Mouse (Mus musculus) CH12F3 (cell line): ENCODE measurements around the gene Itih2.

Source experiments
- in situ Hi-C: fragments of 300-500 bp; cut with MboI; formaldehyde crosslinking; loops from 2 replicates; pipeline ENCODE4 v1.14.3; 2020; ENCODE audit warnings: low sequenced_read_pairs

Itih2 gene

DNA sequence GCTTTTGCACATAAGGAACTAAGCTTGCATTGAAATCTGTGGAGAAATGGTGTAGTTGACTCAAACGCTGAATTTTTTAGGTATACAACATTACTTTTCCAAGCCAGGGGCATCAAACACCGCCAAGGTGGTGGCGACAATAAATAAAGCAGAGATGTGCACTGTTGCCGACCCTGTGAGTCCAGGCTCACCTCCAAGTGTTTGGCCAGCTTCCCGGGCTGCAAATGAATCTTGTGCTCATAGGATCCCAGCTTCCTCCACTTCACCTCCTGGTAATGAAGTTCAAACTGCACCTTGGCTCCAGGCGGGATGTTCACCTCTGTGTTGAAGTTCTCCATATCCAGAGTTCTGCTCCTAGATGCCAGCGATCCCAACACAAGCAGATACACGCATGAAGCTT lies 11.9 kb downstream of the Itih2 start:
- in situ Hi-C loops = no loop called here

DNA sequence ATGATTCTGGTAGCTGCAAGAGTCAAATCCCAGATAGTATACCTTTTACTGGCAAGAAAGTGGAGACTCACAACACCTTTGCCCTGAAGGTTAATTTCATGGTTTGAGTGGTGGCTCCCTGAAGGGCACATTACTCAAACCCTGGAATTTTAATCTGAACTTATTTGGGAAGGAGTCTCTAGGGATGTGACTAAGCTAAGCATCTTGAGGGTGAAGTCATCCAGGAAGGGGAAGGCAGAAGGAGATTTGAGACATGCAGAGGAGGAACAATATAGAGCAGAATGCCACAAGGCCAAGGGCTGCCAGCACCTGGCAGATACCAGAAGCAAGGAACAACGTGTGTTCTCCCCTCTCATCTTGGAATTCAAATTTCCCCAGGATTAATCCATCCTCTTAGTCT lies 12.4 kb downstream of the Itih2 start:
- in situ Hi-C loops = no loop called here

- in situ Hi-C loops = loop anchor here (10.0 kb wide), 1 partner anchor 186 kb away; no protein-coding TSS in a partner anchor
Measured at GRCm38 (mm10) chr2:10108535-10109189, 22.5 kb downstream of the Itih2 start.

DNA sequence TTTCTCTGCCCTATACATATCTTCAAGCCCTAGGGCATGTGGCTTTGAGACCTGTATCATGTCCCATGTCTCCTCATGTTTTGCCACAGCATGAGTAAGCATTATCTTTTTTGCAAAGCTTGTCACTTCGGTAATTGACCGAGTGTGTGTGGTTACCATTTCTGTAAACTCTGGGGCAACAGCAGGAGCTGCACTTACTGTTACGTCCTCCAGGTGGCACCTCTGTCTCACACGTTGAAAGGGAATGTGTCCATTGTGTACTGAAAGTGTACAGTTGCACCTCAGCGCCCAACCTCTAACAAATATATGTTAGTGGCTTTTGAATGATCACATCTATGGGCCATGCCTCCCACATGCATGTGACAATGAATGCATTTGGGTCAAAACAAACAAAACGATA lies 30.0 kb downstream of the Itih2 start:
- in situ Hi-C loops = loop anchor here (10.0 kb wide), 1 partner anchor 194 kb away; no protein-coding TSS in a partner anchor

- in situ Hi-C loops = loop anchor here (10.0 kb wide), 1 partner anchor 194 kb away; no protein-coding TSS in a partner anchor
Measured at GRCm38 (mm10) chr2:10100471-10100870, 30.7 kb downstream of the Itih2 start.

- in situ Hi-C loops = no loop called here
Measured at GRCm38 (mm10) chr2:10098598-10099215, 32.5 kb downstream of the Itih2 start.

GRCm38 (mm10) chr2:10094327-10095100 lies 36.7 kb downstream of the Itih2 start:
- in situ Hi-C loops = no loop called here

DNA sequence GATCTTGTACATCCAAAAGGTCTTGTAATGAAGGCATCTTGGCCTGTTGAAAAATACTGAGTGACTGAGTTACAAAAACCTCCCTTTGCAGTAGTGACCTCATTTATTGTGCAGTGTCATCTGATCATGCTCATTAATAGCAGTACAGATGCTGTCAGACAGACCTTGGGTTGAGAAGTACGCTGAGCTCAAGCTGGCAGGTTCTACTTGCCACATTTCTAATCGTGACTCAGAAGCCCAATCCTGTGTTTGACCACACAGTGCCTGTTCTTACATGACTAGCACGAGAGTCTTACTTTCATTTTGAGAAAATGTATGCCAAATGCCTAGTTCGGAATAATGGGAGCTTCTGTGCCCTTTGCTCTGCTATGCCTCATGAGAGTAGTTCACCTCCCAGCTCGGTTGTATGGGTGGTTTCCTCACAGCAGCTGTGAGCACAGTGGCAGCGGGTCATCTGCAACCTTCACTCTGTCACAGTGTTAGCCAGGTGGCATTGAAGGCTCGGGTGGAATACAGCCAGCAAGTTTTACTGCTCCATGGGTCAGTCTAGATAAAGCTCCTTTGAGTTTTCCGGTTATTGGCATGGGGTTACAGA lies 43.8 kb downstream of the Itih2 start:
- in situ Hi-C loops = no loop called here

DNA sequence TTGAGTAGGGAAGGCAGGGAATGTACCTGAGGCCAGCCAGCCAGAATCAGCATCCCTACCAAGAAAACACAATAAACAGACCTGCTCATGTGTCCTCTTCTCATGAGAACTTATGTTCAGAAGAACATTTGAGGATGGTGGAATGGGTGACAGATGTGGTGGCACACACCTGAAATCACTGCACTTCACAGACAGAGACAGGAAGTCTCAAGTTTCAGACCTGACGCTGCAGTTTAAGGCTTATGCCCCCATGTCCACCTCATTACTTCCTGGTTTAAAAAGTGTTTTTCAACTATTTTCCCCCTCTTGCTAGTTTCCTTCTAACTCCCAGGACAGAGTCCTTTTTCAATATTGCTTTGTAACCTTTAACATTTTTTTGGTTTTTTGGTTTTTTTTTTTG lies 48.5 kb downstream of the Itih2 start:
- in situ Hi-C loops = no loop called here

GRCm38 (mm10) chr2:10081453-10082080 lies 49.6 kb downstream of the Itih2 start:
- in situ Hi-C loops = no loop called here

DNA sequence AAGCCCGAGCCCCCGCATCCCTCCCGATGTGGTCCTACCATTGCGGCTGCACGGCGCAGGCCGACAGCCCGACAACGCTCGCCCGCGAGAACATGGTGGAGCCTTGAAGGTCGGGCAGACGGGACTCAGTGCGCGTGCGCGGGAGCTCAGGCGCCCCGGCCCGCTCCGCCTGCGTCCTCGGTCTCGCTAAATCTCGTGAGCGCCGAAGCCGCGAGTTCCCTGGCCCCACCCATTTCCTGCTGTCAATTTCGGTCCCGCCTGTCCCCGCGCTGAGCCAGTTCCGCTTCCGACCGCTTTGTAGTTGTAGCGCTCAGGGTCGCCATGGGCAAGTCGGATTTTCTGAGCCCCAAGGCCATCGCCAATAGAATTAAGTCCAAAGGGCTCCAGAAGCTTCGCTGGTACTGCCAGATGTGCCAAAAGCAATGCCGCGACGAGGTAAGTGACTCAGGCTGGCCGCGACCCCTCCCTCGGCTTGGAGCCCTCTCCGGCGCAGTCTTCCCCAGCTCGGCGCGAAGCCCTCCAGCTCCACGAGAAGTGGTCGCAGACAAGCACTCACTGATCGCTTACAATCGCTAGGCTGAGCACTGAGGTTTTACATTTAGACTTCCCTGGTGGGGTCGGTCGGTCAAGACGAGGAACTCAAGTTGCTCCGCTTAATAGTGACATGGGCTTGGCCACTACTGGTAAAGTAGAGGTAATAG lies 50.7 kb downstream of the Itih2 start, which contains the start of the genes Atp5c1 and Kin:
TSS of gene Atp5c1 (minus strand) at position 201 of the 701 bp plus-strand sequence.
TSS of gene Kin (plus strand) at position 284 of the 701 bp plus-strand sequence.
- in situ Hi-C loops = no loop called here

GRCm38 (mm10) chr2:10079745-10080309 lies 51.4 kb downstream of the Itih2 start:
- in situ Hi-C loops = no loop called here

DNA sequence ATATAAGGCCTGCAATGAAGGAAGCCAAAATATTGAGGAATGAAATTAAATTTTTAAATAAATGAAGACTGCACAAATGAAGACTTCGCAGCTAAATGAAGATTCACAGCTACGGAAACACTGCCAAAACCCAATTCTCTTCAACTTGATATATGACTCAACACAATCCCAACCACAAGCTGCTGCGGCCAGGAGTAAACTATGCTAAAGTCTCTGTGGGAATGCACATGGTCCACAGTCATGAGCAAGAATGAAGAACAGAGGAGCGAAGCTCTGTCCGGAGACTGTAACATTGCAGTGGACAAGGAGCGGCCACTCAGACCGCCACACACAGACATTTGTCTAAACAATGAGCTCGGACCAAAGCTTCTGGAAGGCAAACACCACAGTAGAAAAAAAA lies 54.5 kb downstream of the Itih2 start:
- in situ Hi-C loops = no loop called here

DNA sequence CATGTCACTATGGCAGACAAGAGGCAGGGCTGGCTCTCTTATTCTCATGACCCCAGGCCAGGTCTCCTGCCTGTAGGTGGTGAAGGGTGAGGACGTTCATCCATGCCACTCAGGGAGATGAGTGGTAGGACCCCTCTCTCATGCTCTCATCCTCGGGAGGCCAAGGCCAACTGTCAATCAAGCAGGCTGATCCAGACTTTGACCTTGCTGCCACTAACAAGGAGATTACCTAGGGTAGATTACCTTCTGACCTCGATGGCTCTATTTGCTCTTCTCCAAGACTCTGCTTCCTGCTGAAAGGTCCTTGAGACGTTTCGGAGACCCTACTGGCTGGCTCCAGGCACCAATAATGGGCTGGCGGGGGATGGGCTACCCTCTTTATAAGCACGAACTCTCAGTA lies 56.7 kb downstream of the Itih2 start:
- in situ Hi-C loops = no loop called here

DNA sequence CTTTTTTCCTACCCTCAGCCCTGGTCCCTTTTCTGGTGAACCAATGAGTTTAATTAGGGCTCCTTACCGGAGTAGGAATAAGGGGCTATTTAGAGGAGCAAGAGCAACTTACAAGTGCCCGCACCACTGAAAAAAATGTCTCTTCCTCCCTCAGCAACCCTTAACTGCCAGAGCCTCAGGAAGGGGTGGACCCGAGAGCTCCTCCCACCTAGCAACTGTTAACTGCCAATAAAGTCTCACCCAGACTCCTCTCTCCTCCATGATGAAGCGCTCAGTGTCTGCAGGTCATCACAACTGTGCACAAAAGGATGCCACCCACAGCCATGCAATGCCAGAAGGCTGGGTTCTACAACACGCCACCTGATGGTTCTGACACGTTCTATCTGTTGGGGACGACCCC lies 59.4 kb downstream of the Itih2 start:
- in situ Hi-C loops = no loop called here

DNA sequence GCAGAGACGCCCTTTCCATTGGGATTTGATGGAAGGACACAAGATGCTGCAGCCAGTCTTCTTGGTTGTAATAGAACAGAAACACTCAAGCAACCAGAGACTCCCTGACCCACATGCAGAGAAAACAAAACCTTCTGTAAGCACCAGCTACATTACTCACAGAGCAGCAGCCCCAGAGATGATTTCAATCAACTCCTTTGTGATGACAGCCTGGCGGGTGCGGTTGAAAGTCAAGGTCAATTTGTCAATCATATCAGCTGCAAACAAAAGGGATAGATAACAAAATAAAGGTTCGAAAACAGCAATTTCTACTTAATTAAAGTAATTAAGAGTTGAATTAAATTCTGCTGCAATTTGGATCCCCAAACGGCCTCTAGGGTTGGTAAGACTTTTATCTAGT lies 72.4 kb downstream of the Itih2 start:
- in situ Hi-C loops = no loop called here

GRCm38 (mm10) chr2:10051996-10052395 lies 79.2 kb downstream of the Itih2 start:
- in situ Hi-C loops = no loop called here

DNA sequence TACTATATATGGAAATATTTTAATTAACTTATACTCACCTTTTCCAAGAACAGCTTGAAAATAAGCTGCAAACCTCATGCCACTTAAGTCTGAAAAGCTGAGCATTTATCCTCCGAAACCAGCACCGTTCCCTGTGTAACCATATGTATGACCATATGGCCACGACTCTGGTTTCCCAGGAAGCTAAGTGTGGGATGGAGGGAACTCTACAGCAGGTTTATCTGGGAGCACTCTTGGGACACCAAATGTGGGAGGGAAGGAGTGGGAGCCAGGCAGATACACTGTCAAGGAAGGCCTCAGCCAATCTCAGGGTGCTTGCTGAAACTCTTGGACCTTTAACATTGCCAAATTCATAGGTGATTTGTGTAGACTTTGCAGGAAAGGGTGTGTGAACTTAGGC lies 80.3 kb downstream of the Itih2 start:
- in situ Hi-C loops = no loop called here

GRCm38 (mm10) chr2:10049456-10049855 lies 81.7 kb downstream of the Itih2 start:
- in situ Hi-C loops = no loop called here

DNA sequence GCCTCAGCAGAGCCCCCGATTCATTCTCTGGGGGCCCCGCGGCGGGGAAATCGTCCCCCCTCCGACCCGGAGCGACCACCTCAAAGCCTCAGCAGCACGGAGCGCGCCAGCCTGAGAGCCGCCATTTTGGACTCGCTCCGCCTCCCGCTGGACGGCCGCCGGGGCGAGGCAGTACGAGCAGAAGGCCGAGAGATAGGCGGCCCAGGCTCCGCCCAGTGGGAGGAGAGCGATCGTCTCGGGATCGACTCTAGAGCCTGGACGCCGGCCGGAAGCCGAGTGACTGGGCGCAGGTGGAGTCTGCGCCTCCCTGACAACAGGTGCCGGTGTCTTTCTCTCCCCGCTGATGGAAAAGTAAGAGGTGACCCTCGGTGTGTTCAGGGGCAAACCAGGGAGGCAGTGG lies 82.7 kb downstream of the Itih2 start, which contains the start of gene Taf3:
TSS of gene Taf3 (minus strand) at position 136 of the 400 bp plus-strand sequence.
- in situ Hi-C loops = no loop called here
